Mouse (Mus musculus): ENCODE results near the gene Glb1l. TPM values are rescaled to one million over a fixed set of nuclear protein-coding genes. Genes with fewer than 3 reads are reported as not detected.
A peak's percentile ranks its signal among the peaks of the same experiment; 100 is the strongest.

The Glb1l gene
- polyA plus RNA-seq, 1 experiment from 2014 or later, result 19.5 TPM

- ATAC-seq (ENCODE audit: low FRiP score) (no peak), DNase-seq (ENCODE audit: low spot score) (no peak)
- Histone ChIP-seq H3K27me3 (ENCODE audit: control insufficient read depth, insufficient read depth, low read length) (peaks cover 4% of the 10 kb centered on the region; the same call in 1 of the 2 replicates), H3K4me2 (replicated peaks; ENCODE audit: low read depth, low read length) (no peak overlapping the region), H3K4me3 (ENCODE audit: low read depth, low read length) (no peak overlapping the region), H3K9ac (ENCODE audit: low read depth, low read length) (no peak overlapping the region), H3K36me3 (ENCODE audit: control insufficient read depth, insufficient read depth, low read length) (no peaks in the 10 kb centered on the region), H3K4me1 (replicated peaks; ENCODE audit: control insufficient read depth, insufficient read depth, low read length) (0 out of 2 replicates have a peak, but pooled peaks cover 2% of the 10 kb centered on the region), H3K27ac (ENCODE audit: low read depth, low read length) (no peak overlapping the region), H3K9me3 (ENCODE audit: control insufficient read depth, low read length) (no peaks in the 10 kb centered on the region)
- WGBS, result 67% methylated on average over 3 of the region's 3 CpGs
Measured at GRCm38 (mm10) chr1:75250498-75250897, 39.9 kb upstream of the Glb1l start.

- DNase-seq (ENCODE audit: low spot score) (no peak), ATAC-seq (ENCODE audit: low FRiP score) (0 out of 2 replicates have a peak, but pooled peaks have one; percentile 3)
- WGBS, result 64% methylated on average over 9 of the region's 9 CpGs
- no peaks in the 10 kb centered on the region for H3K36me3 ChIP-seq (ENCODE audit: control insufficient read depth, insufficient read depth, low read length)
- no peak overlapping the region for H3K27ac ChIP-seq (ENCODE audit: low read depth, low read length)
- no peaks in the 10 kb centered on the region for H3K9me3 ChIP-seq (ENCODE audit: control insufficient read depth, low read length)
- peaks cover 4% of the 10 kb centered on the region; the same call in 1 of the 2 replicates for H3K27me3 ChIP-seq (ENCODE audit: control insufficient read depth, insufficient read depth, low read length)
- 0 out of 2 replicates have a peak, but pooled peaks cover 2% of the 10 kb centered on the region for H3K4me1 ChIP-seq (replicated peaks; ENCODE audit: control insufficient read depth, insufficient read depth, low read length)
- no peak overlapping the region for H3K4me3 ChIP-seq (ENCODE audit: low read depth, low read length)
- H3K4me2 ChIP-seq (replicated peaks; ENCODE audit: low read depth, low read length), result no peak overlapping the region
- no peak overlapping the region for H3K9ac ChIP-seq (ENCODE audit: low read depth, low read length)
Measured at GRCm38 (mm10) chr1:75248041-75248772, 37.6 kb upstream of the Glb1l start.

GRCm38 (mm10) chr1:75247071-75247930, 36.7 kb upstream of the Glb1l start:
- Histone ChIP-seq H3K27ac (ENCODE audit: low read depth, low read length) (no peak overlapping the region), H3K27me3 (ENCODE audit: control insufficient read depth, insufficient read depth, low read length) (no peaks in the 10 kb centered on the region), H3K4me3 (ENCODE audit: low read depth, low read length) (no peak overlapping the region), H3K9me3 (ENCODE audit: control insufficient read depth, low read length) (no peaks in the 10 kb centered on the region), H3K4me1 (replicated peaks; ENCODE audit: control insufficient read depth, insufficient read depth, low read length) (0 out of 2 replicates have a peak, but pooled peaks cover 2% of the 10 kb centered on the region), H3K9ac (ENCODE audit: low read depth, low read length) (no peak overlapping the region), H3K36me3 (ENCODE audit: control insufficient read depth, insufficient read depth, low read length) (no peaks in the 10 kb centered on the region), H3K4me2 (replicated peaks; ENCODE audit: low read depth, low read length) (no peak overlapping the region)
- 77% methylated on average over 16 of the region's 16 CpGs for WGBS
- no peak for DNase-seq (ENCODE audit: low spot score)
- no peak for ATAC-seq (ENCODE audit: low FRiP score)

- Histone ChIP-seq H3K27me3 (ENCODE audit: control insufficient read depth, insufficient read depth, low read length) (no peaks in the 10 kb centered on the region), H3K4me1 (replicated peaks; ENCODE audit: control insufficient read depth, insufficient read depth, low read length) (no peaks in the 10 kb centered on the region), H3K9ac (ENCODE audit: low read depth, low read length) (no peak overlapping the region), H3K4me3 (ENCODE audit: low read depth, low read length) (no peak overlapping the region), H3K9me3 (ENCODE audit: control insufficient read depth, low read length) (no peaks in the 10 kb centered on the region), H3K4me2 (replicated peaks; ENCODE audit: low read depth, low read length) (no peak overlapping the region), H3K27ac (ENCODE audit: low read depth, low read length) (no peak overlapping the region), H3K36me3 (ENCODE audit: control insufficient read depth, insufficient read depth, low read length) (no peaks in the 10 kb centered on the region)
- ATAC-seq (ENCODE audit: low FRiP score) (peak; percentile 56), DNase-seq (ENCODE audit: low spot score) (peak; percentile 58)
- 7% methylated on average over 4 of the region's 4 CpGs for whole genome bisulfite sequencing
Measured at GRCm38 (mm10) chr1:75244836-75245235, 34.2 kb upstream of the Glb1l start.

- no peak overlapping the region for H3K4me3 ChIP-seq (ENCODE audit: low read depth, low read length)
- H3K9ac ChIP-seq (ENCODE audit: low read depth, low read length), result no peak overlapping the region
- no peaks in the 10 kb centered on the region for H3K4me1 ChIP-seq (replicated peaks; ENCODE audit: control insufficient read depth, insufficient read depth, low read length)
- no peak for DNase-seq (ENCODE audit: low spot score)
- no peaks in the 10 kb centered on the region for H3K9me3 ChIP-seq (ENCODE audit: control insufficient read depth, low read length)
- H3K27me3 ChIP-seq (ENCODE audit: control insufficient read depth, insufficient read depth, low read length), result no peaks in the 10 kb centered on the region
- 0 out of 2 replicates have a peak, but pooled peaks have one; percentile 14 for ATAC-seq (ENCODE audit: low FRiP score)
- H3K36me3 ChIP-seq (ENCODE audit: control insufficient read depth, insufficient read depth, low read length), result no peaks in the 10 kb centered on the region
- 88% methylated on average over 12 of the region's 12 CpGs for WGBS
- H3K27ac ChIP-seq (ENCODE audit: low read depth, low read length), result no peak overlapping the region
- no peak overlapping the region for H3K4me2 ChIP-seq (replicated peaks; ENCODE audit: low read depth, low read length)
Measured at GRCm38 (mm10) chr1:75244175-75244826, 33.7 kb upstream of the Glb1l start.

- WGBS, result 90% methylated on average over 14 of the region's 14 CpGs
- ATAC-seq (ENCODE audit: low FRiP score) (no peak), DNase-seq (ENCODE audit: low spot score) (no peak)
- no peak overlapping the region for H3K9ac ChIP-seq (ENCODE audit: low read depth, low read length)
- no peak overlapping the region for H3K27ac ChIP-seq (ENCODE audit: low read depth, low read length)
- H3K36me3 ChIP-seq (ENCODE audit: control insufficient read depth, insufficient read depth, low read length), result no peaks in the 10 kb centered on the region
- H3K4me2 ChIP-seq (replicated peaks; ENCODE audit: low read depth, low read length), result no peak overlapping the region
- no peaks in the 10 kb centered on the region for H3K9me3 ChIP-seq (ENCODE audit: control insufficient read depth, low read length)
- no peak overlapping the region for H3K4me3 ChIP-seq (ENCODE audit: low read depth, low read length)
- no peaks in the 10 kb centered on the region for H3K27me3 ChIP-seq (ENCODE audit: control insufficient read depth, insufficient read depth, low read length)
- H3K4me1 ChIP-seq (replicated peaks; ENCODE audit: control insufficient read depth, insufficient read depth, low read length), result no peaks in the 10 kb centered on the region
Measured at GRCm38 (mm10) chr1:75243411-75243810, 32.8 kb upstream of the Glb1l start.

GRCm38 (mm10) chr1:75239591-75239990, 29.0 kb upstream of the Glb1l start:
- 85% methylated on average over 10 of the region's 10 CpGs for WGBS
- H3K27ac ChIP-seq (ENCODE audit: low read depth, low read length), result no peak overlapping the region
- no peak for DNase-seq (ENCODE audit: low spot score)

More at GRCm38 (mm10) chr1:75239591-75239990, 29.0 kb upstream of the Glb1l start:
- Histone ChIP-seq H3K4me3 (ENCODE audit: low read depth, low read length) (no peak overlapping the region), H3K9me3 (ENCODE audit: control insufficient read depth, low read length) (no peaks in the 10 kb centered on the region), H3K4me1 (replicated peaks; ENCODE audit: control insufficient read depth, insufficient read depth, low read length) (peaks cover 3% of the 10 kb centered on the region; the same call in 1 of the 2 replicates), H3K9ac (ENCODE audit: low read depth, low read length) (no peak overlapping the region), H3K4me2 (replicated peaks; ENCODE audit: low read depth, low read length) (no peak overlapping the region), H3K27me3 (ENCODE audit: control insufficient read depth, insufficient read depth, low read length) (no peaks in the 10 kb centered on the region), H3K36me3 (ENCODE audit: control insufficient read depth, insufficient read depth, low read length) (no peaks in the 10 kb centered on the region)
- no peak for ATAC-seq (ENCODE audit: low FRiP score)

Measured in hindbrain, embryonic 11.5 days (tissue).